Mouse (Mus musculus) liver, postnatal 0 days (tissue): ENCODE results near the gene Lrmda. TPM values are rescaled to one million over a fixed set of nuclear protein-coding genes. Genes with fewer than 3 reads are reported as not detected.

ENCODE experiments used
- ATAC-seq: fragments of 200-750 bp; cut with Nextera tagmentation; 2 replicates; pipeline ENCODE4 v1.8.0; 2017; ENCODE audit warnings: mild to moderate bottlenecking, moderate library complexity
- DNase-seq: peaks from one replicate; pipeline ENCODE4 v3.0.0-alpha.2; 2016
- H3K27ac ChIP-seq: fragments of 300-500 bp; sonication (generic); 2 replicates; pipeline ENCODE4 v1.5.1; 2014; ENCODE audit warnings: antibody characterized with exemption, moderate library complexity, mild to moderate bottlenecking, low read depth
- H3K27me3 ChIP-seq: fragments of 300-500 bp; sonication (generic); 2 replicates; pipeline ENCODE4 v1.6.1; 2014; ENCODE audit warnings: low read length, control low read depth, mixed read lengths; ENCODE audit not compliant: insufficient read depth
- H3K36me3 ChIP-seq: fragments of 300-500 bp; sonication (generic); replicated peaks from 2 replicates; pipeline ENCODE4 v1.6.1; 2014; ENCODE audit warnings: mild to moderate bottlenecking, control low read depth, low read length, moderate library complexity, mixed read lengths; ENCODE audit not compliant: insufficient read depth
- H3K4me1 ChIP-seq: fragments of 300-500 bp; sonication (generic); 2 replicates; pipeline ENCODE4 v1.6.1; 2014; ENCODE audit warnings: antibody characterized with exemption, mild to moderate bottlenecking, control low read depth; ENCODE audit not compliant: insufficient read depth
- H3K4me2 ChIP-seq: fragments of 300-500 bp; sonication (generic); 2 replicates; pipeline ENCODE4 v1.6.1; 2014; ENCODE audit warnings: low read depth, mild to moderate bottlenecking, low read length, moderate library complexity, mixed read lengths
- H3K4me3 ChIP-seq: fragments of 300-500 bp; sonication (generic); 2 replicates; pipeline ENCODE4 v1.5.1; 2014; ENCODE audit warnings: low read depth, low read length
- H3K9ac ChIP-seq: fragments of 300-500 bp; sonication (generic); replicated peaks from 2 replicates; pipeline ENCODE4 v1.6.1; 2014; ENCODE audit warnings: mild to moderate bottlenecking, moderate library complexity
- H3K9me3 ChIP-seq: fragments of 300-500 bp; sonication (generic); 2 replicates; pipeline ENCODE4 v1.6.1; 2016; ENCODE audit warnings: mild to moderate bottlenecking, control low read depth, low read length, mixed read lengths
- CTCF ChIP-seq: sonication (generic); IDR thresholded peaks from 2 replicates; pipeline ENCODE4 v1.5.1; 2016; ENCODE audit warnings: antibody characterized with exemption, low read depth
- EP300 ChIP-seq: IDR thresholded peaks from 2 replicates; pipeline ENCODE4 v1.6.1; 2016; ENCODE audit warnings: antibody characterized with exemption, low read depth, mild to moderate bottlenecking
- WGBS: fragments of 180-500 bp; shearing (Covaris S2); extraction: QIAGEN DNeasy Blood & Tissue Kit; methylation state at CpG from one replicate; pipeline ENCODE4 v1.1.7; 2014; ENCODE audit not compliant: insufficient replicate concordance; 5-methylcytosine and 5-hydroxymethylcytosine counted together
- polyA plus RNA-seq: library from polyadenylated mRNA; unstranded; fragments of >200 nt; fragmentation: Nextera tagmentation; extraction: Ambion mirVana; gene quantifications from 2 replicates; pipeline ENCODE4 v1.2.1, GENCODE M21; 2015

The Lrmda gene
- polyA plus RNA-seq, 1 experiment from 2014 or later = 0.28 TPM

GRCm38 (mm10) chr14:22377148-22377547, 357.6 kb downstream of the Lrmda start:
- TF ChIP-seq CTCF = no peak
- TF ChIP-seq EP300 = no peak
- H3K4me2 ChIP-seq = no peak overlapping the region
- DNase-seq (no peak), ATAC-seq (no peak)
- H3K27me3 ChIP-seq = no peaks in the 10 kb centered on the region
- H3K27ac ChIP-seq = no peak overlapping the region
- H3K9ac ChIP-seq = no peak overlapping the region
- no peak overlapping the region for H3K4me3 ChIP-seq
- H3K4me1 ChIP-seq = no peaks in the 10 kb centered on the region
- WGBS = 51% methylated on average over 1 of the region's 1 CpGs
- H3K9me3 ChIP-seq = no peaks in the 10 kb centered on the region
- no peaks in the 10 kb centered on the region for H3K36me3 ChIP-seq

- DNase-seq (no peak), ATAC-seq (no peak)
- Histone ChIP-seq H3K27me3 (no peaks in the 10 kb centered on the region), H3K9ac (no peak overlapping the region), H3K4me3 (no peak overlapping the region), H3K4me1 (no peaks in the 10 kb centered on the region), H3K27ac (no peak overlapping the region), H3K9me3 (no peaks in the 10 kb centered on the region), H3K36me3 (no peaks in the 10 kb centered on the region), H3K4me2 (no peak overlapping the region)
- 61% methylated on average over 4 of the region's 4 CpGs for WGBS
- no peak for TF ChIP-seq EP300
- TF ChIP-seq CTCF = no peak
Measured at GRCm38 (mm10) chr14:22382101-22382500, 362.6 kb downstream of the Lrmda start.

- H3K4me2 ChIP-seq = no peak overlapping the region
- H3K36me3 ChIP-seq = no peaks in the 10 kb centered on the region
- H3K9ac ChIP-seq = no peak overlapping the region
- 80% methylated on average over 10 of the region's 10 CpGs for WGBS
- TF ChIP-seq EP300 (no peak), CTCF (no peak)
- H3K9me3 ChIP-seq = no peaks in the 10 kb centered on the region
- H3K4me1 ChIP-seq = no peaks in the 10 kb centered on the region
- H3K27me3 ChIP-seq = no peaks in the 10 kb centered on the region
- no peak overlapping the region for H3K27ac ChIP-seq
- DNase-seq (no peak), ATAC-seq (no peak)
- H3K4me3 ChIP-seq = no peak overlapping the region
Measured at GRCm38 (mm10) chr14:22393616-22394015, 374.1 kb downstream of the Lrmda start.

- no peak overlapping the region for H3K27ac ChIP-seq
- no peak overlapping the region for H3K9ac ChIP-seq
- 80% methylated on average over 4 of the region's 4 CpGs for WGBS
- no peak overlapping the region for H3K4me3 ChIP-seq
- no peaks in the 10 kb centered on the region for H3K4me1 ChIP-seq
- H3K27me3 ChIP-seq = no peaks in the 10 kb centered on the region
- H3K36me3 ChIP-seq = no peaks in the 10 kb centered on the region
- H3K4me2 ChIP-seq = no peak overlapping the region
- ATAC-seq (no peak), DNase-seq (no peak)
- TF ChIP-seq CTCF (no peak), EP300 (no peak)
- H3K9me3 ChIP-seq = no peaks in the 10 kb centered on the region
Measured at GRCm38 (mm10) chr14:22402411-22402810, 382.9 kb downstream of the Lrmda start.

- ATAC-seq = no peak
- DNase-seq = no peak
- no peaks in the 10 kb centered on the region for H3K27me3 ChIP-seq
- 69% methylated on average over 5 of the region's 5 CpGs for WGBS
- no peaks in the 10 kb centered on the region for H3K36me3 ChIP-seq
- no peak overlapping the region for H3K4me3 ChIP-seq
- no peak overlapping the region for H3K27ac ChIP-seq
- H3K9me3 ChIP-seq = no peaks in the 10 kb centered on the region
- no peaks in the 10 kb centered on the region for H3K4me1 ChIP-seq
- H3K4me2 ChIP-seq = no peak overlapping the region
- H3K9ac ChIP-seq = no peak overlapping the region
- TF ChIP-seq EP300 = no peak
- TF ChIP-seq CTCF = no peak
Measured at GRCm38 (mm10) chr14:22406623-22407022, 387.1 kb downstream of the Lrmda start.

- Histone ChIP-seq H3K36me3 (no peaks in the 10 kb centered on the region), H3K27me3 (no peaks in the 10 kb centered on the region), H3K4me1 (no peaks in the 10 kb centered on the region), H3K9me3 (no peaks in the 10 kb centered on the region), H3K9ac (no peak overlapping the region), H3K4me3 (no peak overlapping the region), H3K27ac (no peak overlapping the region), H3K4me2 (no peak overlapping the region)
- 62% methylated on average over 1 of the region's 1 CpGs for WGBS
- DNase-seq (no peak), ATAC-seq (no peak)
- TF ChIP-seq EP300 = no peak
- no peak for TF ChIP-seq CTCF
Measured at GRCm38 (mm10) chr14:22410826-22411225, 391.3 kb downstream of the Lrmda start.

- Histone ChIP-seq H3K4me3 (no peak overlapping the region), H3K4me2 (no peak overlapping the region), H3K27me3 (no peaks in the 10 kb centered on the region), H3K36me3 (no peaks in the 10 kb centered on the region), H3K27ac (no peak overlapping the region), H3K9me3 (no peaks in the 10 kb centered on the region), H3K4me1 (no peaks in the 10 kb centered on the region), H3K9ac (no peak overlapping the region)
- 70% methylated on average over 7 of the region's 7 CpGs for WGBS
- DNase-seq = no peak
- no peak for ATAC-seq
- TF ChIP-seq EP300 (no peak), CTCF (no peak)
Measured at GRCm38 (mm10) chr14:22413220-22413619, 393.7 kb downstream of the Lrmda start.
